Mouse (Mus musculus) mouse embryonic stem cell (cell line): ENCODE data around the gene Ubash3b.

Source experiments
- in situ Hi-C, 2 experiments: fragments of 300-500 bp; cut with MboI; formaldehyde crosslinking; loops; 1 replicate in 1 of 2; 3 replicates in 1 of 2; pipeline ENCODE4 v1.14.3; 2019 to 2020; ENCODE audit warnings: low sequenced_read_pairs in 2 of 2, low pct_unique_long_range_greater_than_20kb in 1 of 2, mixed read lengths in 1 of 2; ENCODE audit not compliant: unreplicated experiment in 1 of 2

Ubash3b gene

DNA sequence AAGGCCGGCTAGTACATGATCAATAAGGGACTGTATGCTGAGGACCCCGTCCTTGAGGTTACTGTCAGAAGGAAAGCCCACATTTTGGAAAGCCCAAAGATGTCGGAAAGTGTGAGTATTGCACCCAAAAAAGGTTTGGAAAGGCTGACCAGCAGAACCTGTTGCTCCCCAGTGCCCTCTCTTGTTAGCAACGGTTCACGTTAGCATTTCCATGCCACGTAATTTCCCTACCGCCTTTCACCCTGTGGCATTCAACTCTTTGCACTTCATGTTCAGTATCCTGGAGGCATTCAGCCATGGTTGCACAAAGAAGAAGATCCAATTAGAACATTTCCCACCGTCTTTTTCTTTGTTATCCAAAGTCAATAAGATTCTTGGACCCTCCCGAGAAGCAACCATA lies 47.1 kb downstream of the Ubash3b start:
- in situ Hi-C loops, result no loop called here

DNA sequence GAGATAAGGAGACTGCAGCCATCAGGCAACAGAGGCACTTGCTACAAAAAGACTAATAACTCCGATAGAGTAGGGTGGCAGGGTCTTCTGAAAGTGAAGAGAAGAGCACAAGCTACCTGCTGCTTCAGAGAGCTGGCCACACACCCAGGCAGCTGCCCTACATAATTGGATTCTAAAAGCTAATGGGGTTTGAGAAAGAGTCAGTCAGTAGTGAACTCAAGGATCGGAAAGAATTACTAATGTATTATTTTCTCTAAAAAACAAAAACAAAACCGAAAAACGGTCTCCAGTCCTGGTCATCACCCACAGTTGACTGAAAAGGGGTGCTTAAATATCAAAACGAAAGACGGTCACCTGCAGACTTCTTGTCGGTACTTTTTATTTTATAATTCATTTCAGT lies 51.7 kb downstream of the Ubash3b start:
- in situ Hi-C loops, result no loop called here

DNA sequence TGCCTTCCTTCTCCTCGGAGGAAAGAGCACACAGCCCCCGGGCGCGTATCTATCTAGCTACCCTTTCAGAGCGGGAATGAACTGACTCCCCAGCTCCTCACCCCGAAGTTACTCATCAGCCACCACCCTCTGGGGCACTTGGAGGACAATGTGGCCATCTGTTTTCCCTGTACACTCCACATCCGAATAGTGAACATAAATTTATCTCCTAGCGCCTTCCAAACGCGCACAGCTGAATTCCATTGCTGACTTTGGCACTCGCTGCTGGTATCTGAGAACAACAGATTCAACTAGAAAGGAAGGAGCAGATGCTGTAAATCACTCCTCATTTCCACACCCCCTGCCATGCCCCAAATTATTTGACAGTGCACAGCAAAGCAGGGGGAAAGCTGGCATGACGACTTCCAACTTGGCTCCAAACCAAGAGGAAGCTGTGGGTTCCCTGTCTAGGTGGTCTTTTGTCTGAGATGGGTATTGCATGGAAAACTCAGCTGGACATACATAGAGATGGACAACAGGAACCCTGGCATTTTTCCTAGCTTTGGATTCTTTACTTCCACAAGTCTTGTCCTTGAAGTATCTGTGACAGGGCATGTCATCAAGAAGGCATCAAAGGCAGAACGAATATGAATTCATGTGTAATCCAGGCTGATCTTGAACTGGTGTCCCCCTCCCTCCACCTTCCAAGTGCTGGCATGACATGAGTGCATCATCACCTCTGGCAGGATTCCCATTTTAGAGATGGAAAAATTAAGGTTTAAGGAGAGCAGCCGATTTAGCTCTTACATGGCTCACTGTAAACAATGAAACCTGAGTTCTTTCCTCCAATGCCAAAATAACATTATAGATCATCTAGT lies 52.9 kb downstream of the Ubash3b start:
- in situ Hi-C loops, result no loop called here

DNA sequence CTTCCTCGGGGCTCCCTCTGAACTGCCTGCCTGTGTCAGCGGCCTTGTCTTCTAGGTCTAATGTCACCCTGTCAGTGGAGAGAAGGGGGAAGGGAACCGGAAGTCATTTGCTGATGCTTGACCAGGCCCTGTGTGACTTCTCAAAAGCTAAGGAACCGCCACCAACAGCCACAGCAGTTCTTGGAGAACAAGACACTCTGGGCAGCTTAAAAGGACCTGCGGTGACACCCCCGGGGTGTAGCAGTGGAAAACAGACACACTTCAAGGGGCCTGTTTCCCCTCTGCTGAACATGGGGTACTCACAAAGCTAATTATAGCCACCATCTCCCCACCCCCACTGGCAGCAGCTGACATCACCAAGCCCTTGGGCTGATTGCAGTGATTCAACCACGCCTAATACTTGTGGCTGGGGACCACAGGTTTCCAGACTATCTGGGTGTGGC lies 56.3 kb downstream of the Ubash3b start:
- in situ Hi-C loops, result no loop called here

DNA sequence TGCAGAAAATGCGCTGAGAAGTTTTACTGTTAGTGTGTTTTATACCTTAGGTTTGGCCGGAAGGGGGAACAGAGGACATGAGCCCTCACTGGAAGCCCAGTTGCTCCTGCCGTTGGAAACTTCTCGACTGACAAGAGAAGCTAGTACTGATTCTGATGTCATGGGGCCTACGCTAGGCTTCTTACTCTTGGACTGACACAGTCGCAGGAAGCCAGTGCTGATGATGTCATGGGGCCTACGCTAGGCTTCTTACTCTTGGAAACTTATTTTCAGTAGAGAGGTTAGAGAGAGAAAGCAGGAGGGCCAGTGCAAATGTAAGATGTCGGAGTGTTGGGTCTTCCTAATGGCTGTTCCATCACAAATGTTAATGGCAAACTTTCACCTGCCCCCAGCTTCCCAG lies 57.8 kb downstream of the Ubash3b start:
- in situ Hi-C loops, result no loop called here

DNA sequence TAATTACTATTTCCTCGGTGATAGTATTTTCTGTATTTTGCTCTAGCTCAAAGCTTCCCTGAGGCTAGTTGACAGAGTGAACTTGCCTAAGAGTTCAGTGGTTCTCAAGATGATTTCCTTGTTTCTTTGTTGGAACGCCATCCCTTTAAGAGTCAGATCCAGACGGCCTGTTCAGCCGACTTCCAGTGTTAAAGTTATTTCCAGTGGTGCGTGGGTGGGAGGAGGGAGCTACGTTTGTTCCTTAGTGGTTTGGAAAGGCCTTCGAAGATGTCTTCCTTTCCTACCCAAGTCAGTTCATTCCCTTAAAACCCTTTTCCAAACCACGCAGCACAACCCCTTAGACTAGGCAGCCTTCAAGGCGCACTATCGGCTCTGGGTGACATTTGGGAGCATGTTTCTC lies 58.9 kb downstream of the Ubash3b start:
- in situ Hi-C loops, result no loop called here

DNA sequence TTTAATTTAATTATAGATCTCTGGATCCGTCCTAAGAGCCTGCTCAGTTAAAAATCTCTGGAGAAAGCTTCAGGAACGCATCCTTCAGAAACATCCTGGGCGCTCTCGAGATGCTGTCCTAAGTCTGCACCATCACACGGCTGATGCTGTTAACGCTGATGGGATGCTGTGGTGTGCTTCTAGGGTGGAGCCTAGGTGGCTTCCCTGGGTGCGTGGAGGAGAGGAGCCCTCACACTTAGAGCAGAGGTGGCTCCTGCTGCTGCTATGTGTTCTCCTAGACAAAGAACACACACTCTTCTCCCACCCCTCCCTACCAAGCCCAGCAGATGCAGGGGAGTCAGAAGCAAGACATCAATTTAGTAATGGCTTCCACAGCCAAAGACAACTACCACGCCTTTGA lies 61.6 kb downstream of the Ubash3b start:
- in situ Hi-C loops, result no loop called here

DNA sequence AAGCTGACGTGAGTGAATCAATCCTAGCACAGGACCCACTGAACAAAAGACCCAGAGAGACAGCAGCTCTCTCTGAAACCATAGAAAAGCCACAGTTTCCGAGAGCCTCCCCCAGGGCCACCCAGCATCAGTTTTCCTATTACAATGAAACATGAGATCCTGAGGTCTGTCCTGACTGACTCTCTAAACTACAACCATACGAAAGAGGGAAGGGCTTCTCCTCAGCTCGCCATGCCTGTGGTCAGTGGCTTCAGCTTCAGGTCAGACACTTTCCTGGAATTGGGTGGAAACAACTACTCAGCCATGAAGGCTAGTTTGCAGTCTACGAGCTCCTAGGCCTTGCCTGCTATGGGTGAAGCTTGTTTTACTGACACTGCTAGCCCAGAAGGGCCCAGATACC lies 62.4 kb downstream of the Ubash3b start:
- in situ Hi-C loops, result no loop called here

DNA sequence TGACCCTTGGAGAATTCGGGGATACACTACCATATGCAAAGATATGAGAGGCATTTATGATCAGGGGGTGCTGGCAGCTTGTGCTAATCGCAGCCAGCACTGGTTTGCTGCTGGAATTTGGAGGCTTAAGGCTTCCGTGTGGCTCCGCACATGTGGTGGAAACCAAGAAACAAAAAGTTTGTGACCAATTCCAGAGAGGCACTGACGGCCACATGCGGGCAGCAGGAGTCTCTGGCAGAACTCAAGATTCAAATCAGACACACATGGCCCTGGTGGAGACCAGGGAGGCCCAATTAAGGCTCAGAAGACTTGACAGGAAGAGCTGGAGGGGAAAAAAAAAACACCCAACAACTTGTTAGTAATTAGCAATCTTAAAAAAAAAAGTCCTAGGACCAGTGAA lies 63.4 kb downstream of the Ubash3b start:
- in situ Hi-C loops, result no loop called here

DNA sequence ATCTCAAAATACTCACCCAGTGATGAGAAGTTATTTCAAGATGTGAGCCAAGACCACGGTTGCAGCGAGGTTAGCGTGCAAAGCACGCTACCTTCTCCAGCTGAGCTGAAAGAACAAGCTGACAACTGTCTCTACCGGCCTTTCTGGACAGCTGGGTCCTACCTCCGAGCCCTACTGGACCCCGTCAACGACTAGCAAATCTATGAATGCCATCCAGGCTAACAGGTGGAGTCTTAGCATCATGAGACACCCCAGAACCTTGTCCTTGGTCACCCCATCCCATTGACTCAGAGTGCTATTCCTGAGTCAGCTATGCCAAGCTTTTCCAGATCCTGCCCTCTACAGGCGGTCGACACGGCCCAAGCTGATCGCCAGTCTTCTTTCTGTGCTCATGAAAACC lies 69.5 kb downstream of the Ubash3b start:
- in situ Hi-C loops, result no loop called here

DNA sequence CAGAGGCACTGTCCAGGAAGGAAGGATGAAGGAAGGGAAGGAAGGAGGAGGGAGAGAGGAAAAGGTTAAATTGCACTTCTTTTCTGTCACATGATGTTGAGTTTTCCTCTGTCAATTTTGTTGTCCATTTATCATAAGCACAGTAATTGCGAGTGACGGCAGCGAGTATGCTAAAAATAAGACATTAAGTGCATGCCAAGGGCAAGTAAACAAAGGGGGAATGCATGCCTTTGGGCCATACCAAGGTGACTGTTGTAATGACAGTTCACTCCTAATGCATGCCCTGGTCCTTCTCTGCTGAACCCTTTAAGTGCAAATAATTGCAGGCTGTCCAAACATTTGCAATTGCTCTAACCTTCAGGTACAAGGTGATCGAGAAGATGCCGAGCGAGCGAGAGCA lies 70.3 kb downstream of the Ubash3b start:
- in situ Hi-C loops, result no loop called here

DNA sequence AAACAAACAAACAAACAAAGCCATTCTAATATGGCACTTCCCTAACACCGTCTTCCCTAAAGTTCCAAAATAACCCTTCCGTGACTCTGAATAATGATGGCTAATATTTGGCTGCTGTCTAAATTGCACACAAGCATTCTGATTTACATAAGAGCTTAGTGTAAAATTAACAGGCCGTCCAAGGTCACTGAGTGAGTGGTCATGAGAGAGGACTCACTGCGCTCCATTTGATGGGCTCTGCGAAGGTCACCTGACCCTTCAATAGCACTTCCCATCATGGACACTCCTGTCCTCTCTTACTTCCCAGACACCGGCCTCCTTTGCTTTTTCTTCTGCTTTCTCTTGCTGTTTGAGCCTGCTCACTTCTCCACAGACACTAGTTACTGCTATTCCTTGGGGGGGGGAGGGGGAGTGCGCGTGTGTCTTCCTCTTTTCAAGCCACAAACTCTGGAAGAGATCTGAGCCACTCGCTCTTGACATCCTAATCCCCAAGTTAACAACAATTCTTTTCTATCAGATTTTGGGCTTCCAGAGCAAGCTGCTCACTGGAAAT lies 73.6 kb downstream of the Ubash3b start:
- in situ Hi-C loops, result no loop called here

DNA sequence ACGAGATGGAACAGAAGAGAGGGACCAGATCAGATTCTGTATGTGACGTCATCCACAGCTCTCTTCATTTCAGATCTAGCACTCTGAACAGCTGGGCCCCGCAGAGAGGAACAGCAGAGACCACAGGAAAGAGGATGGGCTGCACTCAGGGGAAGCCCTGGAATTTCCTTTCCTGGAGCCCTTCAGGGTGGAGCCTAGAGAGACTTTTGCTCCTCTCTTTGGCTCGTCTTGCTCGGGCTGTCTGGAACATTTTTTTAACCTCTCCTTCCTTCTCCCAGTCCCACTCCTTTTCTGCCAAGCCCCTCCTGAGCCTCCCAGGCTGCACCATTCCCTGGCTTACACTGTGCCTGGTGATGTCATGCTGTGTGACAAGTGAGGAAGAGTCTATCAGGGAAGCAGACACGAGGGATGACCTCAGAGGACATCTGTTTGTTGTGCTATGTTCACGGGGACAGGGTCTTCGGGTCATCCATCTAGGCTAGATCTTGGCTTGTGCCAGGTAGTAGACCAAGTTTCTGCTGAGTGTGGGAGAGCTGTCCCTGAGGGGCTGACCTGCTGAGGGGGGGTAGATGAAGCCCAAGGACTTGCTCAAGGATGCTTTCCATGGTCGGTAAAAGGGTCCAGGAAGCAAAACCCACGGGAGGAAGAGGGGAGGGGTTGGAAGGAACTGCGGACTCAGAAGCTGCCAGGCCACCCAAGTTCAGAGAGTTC lies 77.2 kb downstream of the Ubash3b start:
- in situ Hi-C loops, result no loop called here

DNA sequence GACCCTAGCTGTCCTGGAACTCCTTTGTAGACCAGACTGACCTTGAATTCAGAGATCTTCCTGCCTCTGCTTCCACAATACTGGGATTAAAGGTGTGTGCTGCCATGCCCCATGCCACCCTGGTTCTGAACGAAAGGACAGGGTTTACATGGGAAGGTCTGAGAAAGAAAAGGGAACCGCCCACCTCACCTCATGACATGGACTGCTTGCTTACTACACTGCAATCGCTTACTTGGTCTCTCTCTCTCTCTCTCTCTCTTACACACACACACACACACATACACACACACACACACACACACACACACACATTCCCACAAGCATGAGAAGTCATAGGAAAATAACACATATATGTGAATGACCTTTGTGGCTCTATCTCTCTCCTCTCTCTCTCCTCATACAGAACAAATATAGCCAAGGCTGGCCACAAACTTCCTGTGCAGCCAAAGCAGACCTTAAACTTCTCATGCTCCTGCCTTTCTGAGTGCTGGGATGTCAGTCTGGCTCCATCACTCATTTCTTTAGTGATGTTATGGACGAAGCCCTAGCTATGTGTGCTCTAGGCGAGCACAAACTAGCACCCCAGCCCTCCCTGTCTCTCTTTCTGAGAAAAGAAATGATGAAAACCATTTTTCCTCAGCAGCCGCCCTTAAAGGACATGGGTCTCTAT lies 78.0 kb downstream of the Ubash3b start:
- in situ Hi-C loops, result no loop called here

DNA sequence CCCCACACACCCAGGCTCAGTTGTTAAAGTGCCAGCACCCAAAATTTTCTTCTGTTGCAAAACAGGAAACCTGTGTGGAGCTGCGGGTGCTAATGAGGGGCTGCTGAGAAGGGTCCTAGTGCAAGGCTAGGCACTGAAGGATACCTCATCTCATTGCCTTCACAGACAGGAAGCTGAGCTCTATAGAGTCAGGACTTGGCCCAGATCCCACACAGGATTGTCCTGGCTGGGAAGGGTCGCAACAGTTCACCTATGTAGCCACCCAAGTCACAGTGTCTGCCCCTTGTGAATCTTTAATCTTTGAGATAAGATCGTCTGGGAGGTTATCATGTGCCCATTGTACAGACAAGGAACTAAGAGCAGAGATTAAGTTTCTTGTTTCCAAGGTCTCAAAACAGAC lies 78.6 kb downstream of the Ubash3b start:
- in situ Hi-C loops, result no loop called here

DNA sequence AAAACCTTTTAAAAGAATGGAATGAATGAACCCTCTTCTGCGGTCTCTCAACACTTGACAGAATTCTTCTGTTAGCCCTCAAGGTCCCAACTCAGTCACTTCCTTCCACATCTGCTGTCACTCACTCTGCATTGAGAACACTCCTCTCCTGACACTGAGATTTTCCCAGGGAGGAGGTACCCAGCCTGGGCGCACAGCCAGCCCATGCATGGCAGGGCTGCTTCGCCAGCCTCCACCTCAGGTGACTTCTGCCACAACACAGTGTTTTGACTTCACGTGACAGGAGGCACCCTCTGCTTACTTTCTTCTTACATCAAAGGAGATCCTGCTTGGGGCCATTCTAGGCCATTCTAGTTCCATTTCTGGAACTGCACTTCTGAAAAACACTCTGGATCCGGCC lies 80.6 kb downstream of the Ubash3b start:
- in situ Hi-C loops, result no loop called here

DNA sequence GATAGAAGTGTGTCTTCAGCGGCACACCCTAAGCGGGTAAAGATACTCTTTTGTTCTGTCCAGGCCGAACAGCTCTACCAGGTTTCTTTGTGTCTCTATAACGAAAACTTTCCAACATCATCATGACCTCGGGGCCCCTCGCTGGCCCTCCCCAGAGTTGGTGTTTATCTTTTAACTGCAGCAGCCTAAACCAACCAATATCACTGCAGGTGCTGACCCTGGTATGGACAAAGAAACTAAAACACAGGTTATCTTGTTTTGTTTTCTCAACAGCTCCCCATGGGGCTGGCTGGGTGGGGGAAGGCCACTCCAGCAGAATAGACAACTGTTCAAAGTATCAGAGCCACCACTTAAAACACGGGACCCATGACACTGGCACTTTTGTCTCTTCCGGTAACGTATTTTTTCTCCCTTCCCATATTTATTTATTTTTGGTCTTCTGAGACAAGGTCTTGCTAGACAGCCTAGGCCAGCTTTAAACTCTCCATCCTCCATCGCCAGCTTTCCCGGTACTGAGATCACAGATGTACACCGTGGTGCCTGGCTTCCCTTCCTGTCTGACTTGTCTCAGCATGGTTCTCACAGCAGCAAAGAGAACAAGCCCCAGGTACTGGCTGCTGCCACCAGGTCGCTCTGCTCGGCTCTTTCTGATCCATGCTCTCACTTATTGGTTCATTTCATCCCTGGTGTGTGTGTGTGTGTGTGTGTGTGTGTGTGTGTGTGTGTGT lies 81.9 kb downstream of the Ubash3b start:
- in situ Hi-C loops, result no loop called here

DNA sequence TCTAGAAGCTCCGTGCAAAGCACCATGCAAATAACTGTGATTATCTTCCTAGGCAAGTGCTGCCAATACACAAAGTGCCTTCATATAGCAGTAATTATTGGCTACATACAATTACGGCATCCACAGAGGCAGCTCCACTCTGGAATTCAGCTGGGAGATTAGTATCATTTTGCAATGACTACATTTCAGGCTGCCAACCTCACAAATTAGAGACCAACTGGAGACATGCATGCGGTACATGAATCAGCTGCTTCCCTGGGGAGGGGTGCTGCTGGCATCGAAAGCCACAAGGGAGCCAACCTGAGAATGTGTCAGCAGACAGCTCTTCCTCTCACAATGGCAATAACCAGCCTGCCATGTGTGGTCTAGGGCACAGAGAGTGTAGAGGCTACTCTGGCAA lies 83.3 kb downstream of the Ubash3b start:
- in situ Hi-C loops, result no loop called here

DNA sequence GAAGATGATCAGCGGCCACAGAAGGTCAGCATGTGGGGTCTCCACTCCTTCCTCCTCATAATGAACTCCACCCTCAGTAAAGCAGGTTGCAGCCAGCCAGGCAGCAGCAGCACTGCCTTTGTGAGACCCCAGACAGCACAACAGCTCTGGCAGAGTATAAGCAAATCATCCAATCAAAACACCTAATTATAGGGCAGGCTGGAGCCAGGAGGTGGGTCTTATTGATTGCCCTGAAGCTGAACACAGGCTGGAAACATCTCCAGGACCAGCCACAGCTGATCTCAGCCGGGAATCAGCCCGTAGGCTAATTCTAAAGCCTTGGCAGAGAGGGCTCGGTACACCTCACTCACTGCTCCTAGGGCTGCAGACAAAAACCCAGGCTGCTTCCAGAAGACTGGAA lies 85.3 kb downstream of the Ubash3b start:
- in situ Hi-C loops, result no loop called here
